Mouse (Mus musculus) adrenal gland (tissue): ENCODE results near the gene Pax6.

Experiments used
- intact Hi-C: fragments of 180-260 bp; cut with DNase I; formaldehyde crosslinking; loops from one replicate; pipeline ENCODE4 v1.15.1; 2025

Pax6 gene

GRCm38 (mm10) chr2:105671116-105671797 is 2.6 kb downstream of the Pax6 start:
- intact Hi-C loops = no loop called here

GRCm38 (mm10) chr2:105671798-105672595 is 3.3 kb downstream of the Pax6 start:
- intact Hi-C loops = no loop called here

- intact Hi-C loops = no loop called here
Observed at GRCm38 (mm10) chr2:105672596-105672960, 3.9 kb downstream of the Pax6 start.

- intact Hi-C loops = no loop called here
Observed at GRCm38 (mm10) chr2:105673054-105673453, 4.4 kb downstream of the Pax6 start.

GRCm38 (mm10) chr2:105673631-105674060 is 4.9 kb downstream of the Pax6 start:
- intact Hi-C loops = no loop called here

- intact Hi-C loops = no loop called here
Observed at GRCm38 (mm10) chr2:105674061-105674874, 5.6 kb downstream of the Pax6 start.

- intact Hi-C loops = no loop called here
Observed at GRCm38 (mm10) chr2:105674875-105675729, 6.4 kb downstream of the Pax6 start.

GRCm38 (mm10) chr2:105675730-105676079 is 7.0 kb downstream of the Pax6 start:
- intact Hi-C loops = no loop called here

GRCm38 (mm10) chr2:105676080-105676908 is 7.6 kb downstream of the Pax6 start:
- intact Hi-C loops = no loop called here

GRCm38 (mm10) chr2:105676909-105677433 is 8.3 kb downstream of the Pax6 start:
- intact Hi-C loops = no loop called here

GRCm38 (mm10) chr2:105677434-105678105 is 8.9 kb downstream of the Pax6 start:
- intact Hi-C loops = no loop called here

GRCm38 (mm10) chr2:105678306-105678705 is 9.6 kb downstream of the Pax6 start:
- intact Hi-C loops = no loop called here

- intact Hi-C loops = no loop called here
Observed at GRCm38 (mm10) chr2:105678880-105679321, 10.2 kb downstream of the Pax6 start.

GRCm38 (mm10) chr2:105679331-105679730 is 10.6 kb downstream of the Pax6 start:
- intact Hi-C loops = no loop called here

- intact Hi-C loops = loop anchor here (10.0 kb wide), 1 partner anchor 556 kb away; the partner anchor contains the start of gene Wt1
Observed at GRCm38 (mm10) chr2:105680146-105680998, 11.7 kb downstream of the Pax6 start.

GRCm38 (mm10) chr2:105680999-105681710 is 12.5 kb downstream of the Pax6 start:
- intact Hi-C loops = loop anchor here (10.0 kb wide), 1 partner anchor 556 kb away; the partner anchor contains the start of gene Wt1

GRCm38 (mm10) chr2:105682011-105682501 is 13.4 kb downstream of the Pax6 start:
- intact Hi-C loops = loop anchor here (10.0 kb wide), 1 partner anchor 557 kb away; the partner anchor contains the start of gene Wt1
